Mouse (Mus musculus) liver, postnatal 0 days (tissue): ENCODE results near the gene Cntnap5a.

Experiments used
- CTCF ChIP-seq: sonication (generic); IDR thresholded peaks from 2 replicates; pipeline ENCODE4 v1.5.1; 2016; ENCODE audit warnings: antibody characterized with exemption, low read depth
- EP300 ChIP-seq: IDR thresholded peaks from 2 replicates; pipeline ENCODE4 v1.6.1; 2016; ENCODE audit warnings: antibody characterized with exemption, low read depth, mild to moderate bottlenecking

GRCm38 (mm10) chr1:115784737-115785136, 100.2 kb downstream of the Cntnap5a start:
- TF ChIP-seq EP300: no peak
- no peak for TF ChIP-seq CTCF
